Mouse (Mus musculus): Measurements from ENCODE around the gene Thap4. TPM values are rescaled to one million over a fixed set of nuclear protein-coding genes. Genes with fewer than 3 reads are reported as not detected.

Thap4 gene
- polyA plus RNA-seq, 1 experiment from 2014 or later, result 42.7 TPM

- peaks cover 7% of the 10 kb centered on the region; the same call in 1 of the 2 replicates for H3K4me1 ChIP-seq (ENCODE audit: control insufficient read depth, insufficient read depth, low read length)
- no peaks in the 10 kb centered on the region for H3K27me3 ChIP-seq (ENCODE audit: control insufficient read depth, insufficient read depth, low read length)
- no peaks in the 10 kb centered on the region for H3K36me3 ChIP-seq (ENCODE audit: control insufficient read depth, insufficient read depth, low read length)
- 89% methylated on average over 8 of the region's 8 CpGs for WGBS
- no peak overlapping the region for H3K27ac ChIP-seq (ENCODE audit: low read length)
- H3K9me3 ChIP-seq (replicated peaks; ENCODE audit: control insufficient read depth, low read length), result no peaks in the 10 kb centered on the region
- no peak overlapping the region for H3K4me2 ChIP-seq (ENCODE audit: low read depth, low read length)
- H3K9ac ChIP-seq (ENCODE audit: low read length), result no peak overlapping the region
- ATAC-seq (ENCODE audit: insufficient read depth, low FRiP score), result no peak
- H3K4me3 ChIP-seq (replicated peaks; ENCODE audit: low read length), result no peak overlapping the region
These were observed 63.6 kb downstream of the Thap4 start for GRCm38 (mm10) chr1:93691106-93691505.

- Histone ChIP-seq H3K27me3 (ENCODE audit: control insufficient read depth, insufficient read depth, low read length) (no peaks in the 10 kb centered on the region), H3K36me3 (ENCODE audit: control insufficient read depth, insufficient read depth, low read length) (no peaks in the 10 kb centered on the region), H3K4me2 (ENCODE audit: low read depth, low read length) (no peak overlapping the region), H3K27ac (ENCODE audit: low read length) (no peak overlapping the region), H3K9ac (ENCODE audit: low read length) (0 out of 2 replicates have a peak overlapping the region, but pooled peaks have one; percentile 9), H3K4me1 (ENCODE audit: control insufficient read depth, insufficient read depth, low read length) (peaks cover 9% of the 10 kb centered on the region; the same call in 1 of the 2 replicates), H3K4me3 (replicated peaks; ENCODE audit: low read length) (no peak overlapping the region), H3K9me3 (replicated peaks; ENCODE audit: control insufficient read depth, low read length) (no peaks in the 10 kb centered on the region)
- ATAC-seq (ENCODE audit: insufficient read depth, low FRiP score), result no peak
- WGBS, result 78% methylated on average over 7 of the region's 7 CpGs
These were observed 64.7 kb downstream of the Thap4 start for GRCm38 (mm10) chr1:93689901-93690496.

- peaks cover 9% of the 10 kb centered on the region; the same call in 1 of the 2 replicates for H3K4me1 ChIP-seq (ENCODE audit: control insufficient read depth, insufficient read depth, low read length)
- no peaks in the 10 kb centered on the region for H3K9me3 ChIP-seq (replicated peaks; ENCODE audit: control insufficient read depth, low read length)
- H3K36me3 ChIP-seq (ENCODE audit: control insufficient read depth, insufficient read depth, low read length), result no peaks in the 10 kb centered on the region
- H3K27me3 ChIP-seq (ENCODE audit: control insufficient read depth, insufficient read depth, low read length), result no peaks in the 10 kb centered on the region
- no peak overlapping the region for H3K4me2 ChIP-seq (ENCODE audit: low read depth, low read length)
- H3K9ac ChIP-seq (ENCODE audit: low read length), result no peak overlapping the region
- 68% methylated on average over 8 of the region's 8 CpGs for WGBS
- H3K4me3 ChIP-seq (replicated peaks; ENCODE audit: low read length), result no peak overlapping the region
- 0 out of 2 replicates have a peak, but pooled peaks have one; percentile 15 for ATAC-seq (ENCODE audit: insufficient read depth, low FRiP score)
- H3K27ac ChIP-seq (ENCODE audit: low read length), result no peak overlapping the region
These were observed 66.5 kb downstream of the Thap4 start for GRCm38 (mm10) chr1:93688154-93688553.

GRCm38 (mm10) chr1:93686961-93687320, 67.7 kb downstream of the Thap4 start:
- H3K9ac ChIP-seq (ENCODE audit: low read length), result peak overlapping the region; percentile 81

GRCm38 (mm10) chr1:93686245-93686960, 68.3 kb downstream of the Thap4 start:
- ATAC-seq (ENCODE audit: insufficient read depth, low FRiP score), result peak; percentile 83; the same call in 1 of the 2 replicates
- peaks cover 9% of the 10 kb centered on the region; the same call in 1 of the 2 replicates for H3K4me1 ChIP-seq (ENCODE audit: control insufficient read depth, insufficient read depth, low read length)
- H3K4me2 ChIP-seq (ENCODE audit: low read depth, low read length), result peak overlapping the region; percentile 94
- no peaks in the 10 kb centered on the region for H3K27me3 ChIP-seq (ENCODE audit: control insufficient read depth, insufficient read depth, low read length)
- no peaks in the 10 kb centered on the region for H3K36me3 ChIP-seq (ENCODE audit: control insufficient read depth, insufficient read depth, low read length)
- peak overlapping the region; percentile 81 for H3K9ac ChIP-seq (ENCODE audit: low read length)
- 4% methylated on average over 51 of the region's 51 CpGs for WGBS
- peak overlapping the region; percentile 71 for H3K4me3 ChIP-seq (replicated peaks; ENCODE audit: low read length)
- H3K27ac ChIP-seq (ENCODE audit: low read length), result peak overlapping the region; percentile 73
- no peaks in the 10 kb centered on the region for H3K9me3 ChIP-seq (replicated peaks; ENCODE audit: control insufficient read depth, low read length)

More at GRCm38 (mm10) chr1:93686961-93687320, 67.7 kb downstream of the Thap4 start:
- WGBS, result 45% methylated on average over 3 of the region's 3 CpGs
- no peaks in the 10 kb centered on the region for H3K27me3 ChIP-seq (ENCODE audit: control insufficient read depth, insufficient read depth, low read length)
- no peaks in the 10 kb centered on the region for H3K36me3 ChIP-seq (ENCODE audit: control insufficient read depth, insufficient read depth, low read length)
- ATAC-seq (ENCODE audit: insufficient read depth, low FRiP score), result no peak
- no peaks in the 10 kb centered on the region for H3K9me3 ChIP-seq (replicated peaks; ENCODE audit: control insufficient read depth, low read length)
- peak overlapping the region; percentile 71 for H3K4me3 ChIP-seq (replicated peaks; ENCODE audit: low read length)
- peak overlapping the region; percentile 73 for H3K27ac ChIP-seq (ENCODE audit: low read length)
- peaks cover 9% of the 10 kb centered on the region; the same call in 1 of the 2 replicates for H3K4me1 ChIP-seq (ENCODE audit: control insufficient read depth, insufficient read depth, low read length)
- peak overlapping the region; percentile 94 for H3K4me2 ChIP-seq (ENCODE audit: low read depth, low read length)

- Histone ChIP-seq H3K4me1 (ENCODE audit: control insufficient read depth, insufficient read depth, low read length) (peaks cover 9% of the 10 kb centered on the region; the same call in 1 of the 2 replicates), H3K9me3 (replicated peaks; ENCODE audit: control insufficient read depth, low read length) (no peaks in the 10 kb centered on the region), H3K36me3 (ENCODE audit: control insufficient read depth, insufficient read depth, low read length) (no peaks in the 10 kb centered on the region), H3K4me3 (replicated peaks; ENCODE audit: low read length) (peak within 1 kb of the TSS; percentile 71), H3K4me2 (ENCODE audit: low read depth, low read length) (peak within 1 kb of the TSS; percentile 94), H3K27ac (ENCODE audit: low read length) (peak within 1 kb of the TSS; percentile 73), H3K27me3 (ENCODE audit: control insufficient read depth, insufficient read depth, low read length) (no peaks in the 10 kb centered on the region), H3K9ac (ENCODE audit: low read length) (peak within 1 kb of the TSS; percentile 81)
- WGBS, result under 1% methylated on average over 78 of the region's 78 CpGs
- peak; percentile 72 for ATAC-seq (ENCODE audit: insufficient read depth, low FRiP score)
These were observed 69.0 kb downstream of the Thap4 start, which contains the start of gene Bok for GRCm38 (mm10) chr1:93685401-93686244. TSS of gene Bok (plus strand) at chr1:93685660.

- H3K9ac ChIP-seq (ENCODE audit: low read length), result 0 out of 2 replicates have a peak overlapping the region, but pooled peaks have one; percentile 35
- H3K4me1 ChIP-seq (ENCODE audit: control insufficient read depth, insufficient read depth, low read length), result 0 out of 2 replicates have a peak, but pooled peaks cover under 1% of the 10 kb centered on the region
- H3K4me3 ChIP-seq (replicated peaks; ENCODE audit: low read length), result no peak overlapping the region
- no peak overlapping the region for H3K4me2 ChIP-seq (ENCODE audit: low read depth, low read length)
- ATAC-seq (ENCODE audit: insufficient read depth, low FRiP score), result peak; percentile 77
- no peaks in the 10 kb centered on the region for H3K36me3 ChIP-seq (ENCODE audit: control insufficient read depth, insufficient read depth, low read length)
- H3K9me3 ChIP-seq (replicated peaks; ENCODE audit: control insufficient read depth, low read length), result no peaks in the 10 kb centered on the region
- WGBS, result 46% methylated on average over 7 of the region's 7 CpGs
- no peaks in the 10 kb centered on the region for H3K27me3 ChIP-seq (ENCODE audit: control insufficient read depth, insufficient read depth, low read length)
- H3K27ac ChIP-seq (ENCODE audit: low read length), result peak overlapping the region; percentile 64
These were observed 74.6 kb downstream of the Thap4 start for GRCm38 (mm10) chr1:93679889-93680568.

GRCm38 (mm10) chr1:93678386-93678785, 76.3 kb downstream of the Thap4 start:
- Histone ChIP-seq H3K4me3 (replicated peaks; ENCODE audit: low read length) (no peak overlapping the region), H3K27me3 (ENCODE audit: control insufficient read depth, insufficient read depth, low read length) (no peaks in the 10 kb centered on the region), H3K36me3 (ENCODE audit: control insufficient read depth, insufficient read depth, low read length) (no peaks in the 10 kb centered on the region), H3K9ac (ENCODE audit: low read length) (no peak overlapping the region), H3K9me3 (replicated peaks; ENCODE audit: control insufficient read depth, low read length) (no peaks in the 10 kb centered on the region), H3K4me2 (ENCODE audit: low read depth, low read length) (no peak overlapping the region), H3K4me1 (ENCODE audit: control insufficient read depth, insufficient read depth, low read length) (no peaks in the 10 kb centered on the region), H3K27ac (ENCODE audit: low read length) (no peak overlapping the region)
- 54% methylated on average over 2 of the region's 2 CpGs for WGBS
- ATAC-seq (ENCODE audit: insufficient read depth, low FRiP score), result no peak
